Mouse (Mus musculus): Measurements from ENCODE around the gene Pde4d.

The Pde4d gene

DNA sequence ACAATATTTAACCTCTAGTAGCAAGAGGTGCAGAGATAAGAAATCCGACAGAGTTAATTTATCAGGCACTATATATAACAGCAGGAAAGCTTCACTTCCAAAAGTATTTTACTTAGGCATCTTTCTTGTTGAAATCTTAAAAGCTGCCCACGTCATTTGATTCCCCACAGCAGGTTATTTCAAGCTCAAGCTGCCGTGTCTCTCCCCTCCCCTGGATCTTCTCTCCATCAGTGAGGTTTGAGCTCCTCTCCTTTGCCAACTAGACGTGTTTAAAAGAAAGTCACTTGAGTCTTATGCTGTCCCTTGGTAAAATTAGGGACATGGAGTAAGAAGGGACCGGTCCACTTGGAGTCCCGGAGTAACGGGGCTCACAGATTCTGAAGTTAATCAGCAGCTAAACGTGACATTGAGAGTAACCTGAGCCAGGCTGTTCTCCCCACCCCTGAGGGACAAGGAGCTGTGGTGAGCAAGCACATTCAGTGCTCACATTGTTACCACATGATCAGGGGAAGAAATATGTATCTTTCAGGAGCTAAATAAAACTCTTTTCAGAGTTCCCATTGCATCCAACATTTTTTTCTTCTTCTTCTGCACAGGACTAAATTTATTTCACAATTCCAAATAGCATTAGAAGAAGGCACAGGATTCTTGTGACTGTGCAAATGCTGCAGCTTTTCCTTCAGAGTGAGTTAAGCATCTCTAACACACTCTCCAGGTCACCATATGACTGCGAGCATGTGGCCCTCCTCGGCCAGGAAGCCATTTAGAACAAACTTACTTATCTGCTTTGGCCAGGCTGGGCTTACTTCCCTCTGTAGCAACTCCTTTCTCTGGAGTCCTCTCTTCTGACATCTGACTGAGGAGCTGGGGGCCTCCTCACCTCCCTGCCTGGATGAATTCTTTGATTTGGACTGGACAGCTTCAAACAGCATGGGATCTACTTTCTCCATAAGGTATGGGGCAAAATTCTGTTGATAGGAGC lies at the start of gene Pde4d:
Gene Pde4d (plus strand): TSS at position 833 of the 982 bp plus-strand sequence.
- DNase-seq: no peak

DNA sequence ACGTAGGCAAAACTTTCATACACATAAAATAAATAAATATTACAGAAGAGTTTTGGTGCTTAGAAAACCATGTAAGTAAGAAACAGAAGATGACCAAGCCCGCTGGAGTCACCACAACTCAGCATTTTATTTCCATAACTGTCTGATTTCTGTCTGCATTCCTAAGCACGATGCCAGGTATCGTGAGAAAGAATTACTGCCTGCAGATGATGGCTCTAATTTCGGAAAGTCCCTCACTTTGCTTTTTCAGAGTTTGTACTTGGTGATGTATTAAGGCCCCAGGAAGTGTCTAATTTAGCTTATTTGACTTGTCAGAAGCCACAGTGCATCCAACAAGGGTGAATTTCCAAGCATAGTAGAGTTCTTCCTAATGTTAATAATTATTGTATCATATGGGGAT lies 46.6 kb upstream of the Pde4d start:
- DNase-seq: no peak

DNA sequence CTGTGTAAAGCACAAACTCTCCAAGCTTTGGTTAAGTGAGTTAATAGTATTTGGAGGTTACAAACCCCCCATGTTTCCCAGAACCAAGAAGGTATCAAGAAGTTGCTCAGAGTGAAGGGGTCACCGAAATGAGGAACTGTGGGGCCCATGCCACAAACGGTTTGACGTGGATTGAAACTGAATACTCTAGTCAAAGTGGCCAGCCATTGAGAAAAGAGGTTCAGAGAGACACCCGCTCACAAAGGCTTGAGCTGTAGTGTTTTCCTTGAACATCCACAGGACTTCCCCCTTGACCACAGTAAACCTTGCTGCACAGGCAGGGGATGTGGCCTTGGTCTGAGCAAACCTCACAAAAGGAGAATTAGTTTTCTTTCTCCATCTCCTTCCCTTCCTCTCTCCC lies 45.4 kb upstream of the Pde4d start:
- DNase-seq: no peak

DNA sequence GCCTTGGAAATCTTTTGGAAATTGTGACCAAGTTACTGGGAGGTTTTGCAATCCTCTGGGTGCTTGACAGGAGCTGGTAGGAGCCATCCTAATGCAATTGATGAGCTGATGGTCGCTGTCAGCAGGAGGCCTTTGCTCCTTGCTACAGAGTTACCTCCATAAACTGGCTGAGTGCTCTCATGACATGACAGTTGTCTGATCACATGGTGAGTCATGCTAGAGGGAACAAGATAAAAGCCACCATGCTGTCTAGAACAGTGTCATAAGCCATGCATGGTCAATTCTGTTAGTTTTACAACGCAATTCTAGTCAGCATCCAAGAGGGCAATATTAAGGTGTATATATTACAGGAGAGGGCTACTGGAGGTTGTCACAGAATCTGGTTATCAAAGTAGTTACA lies 34.3 kb upstream of the Pde4d start:
- peak; percentile 33 for DNase-seq

DNA sequence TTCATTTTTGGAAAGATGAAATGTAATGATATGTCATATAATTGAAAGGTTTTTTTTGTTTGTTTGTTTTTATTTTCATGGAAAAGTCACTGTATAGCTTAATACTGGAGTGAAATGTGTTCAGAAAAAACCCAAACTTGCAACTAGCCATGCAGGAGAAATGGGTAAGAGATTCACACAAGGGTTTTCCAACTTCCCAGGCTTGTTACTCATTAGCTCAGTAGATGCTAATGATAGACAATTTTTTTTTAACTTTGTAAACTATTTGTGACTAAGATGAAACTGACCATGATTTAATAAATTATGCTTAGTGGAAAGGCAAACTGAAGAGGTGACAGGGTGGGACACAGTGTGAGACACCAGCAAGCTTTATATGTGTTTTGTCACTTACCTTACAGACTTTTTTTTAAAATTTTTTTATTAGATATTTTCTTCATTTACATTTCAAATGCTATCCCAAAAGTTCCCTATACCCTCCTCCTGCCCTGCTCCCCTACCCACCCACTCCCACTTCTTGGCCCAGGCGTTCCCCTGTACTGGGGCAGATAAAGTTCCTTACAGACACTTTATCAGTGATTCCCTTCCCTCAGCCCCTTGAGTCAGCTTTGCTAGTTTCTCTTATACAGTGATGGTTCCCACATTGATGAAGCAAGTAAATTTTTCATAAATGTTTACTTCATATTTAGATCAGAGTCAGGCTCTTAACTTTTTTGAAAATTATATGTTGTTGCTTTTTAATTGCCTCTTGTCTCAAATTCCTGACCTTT lies 30.8 kb upstream of the Pde4d start:
- no peak for DNase-seq

DNA sequence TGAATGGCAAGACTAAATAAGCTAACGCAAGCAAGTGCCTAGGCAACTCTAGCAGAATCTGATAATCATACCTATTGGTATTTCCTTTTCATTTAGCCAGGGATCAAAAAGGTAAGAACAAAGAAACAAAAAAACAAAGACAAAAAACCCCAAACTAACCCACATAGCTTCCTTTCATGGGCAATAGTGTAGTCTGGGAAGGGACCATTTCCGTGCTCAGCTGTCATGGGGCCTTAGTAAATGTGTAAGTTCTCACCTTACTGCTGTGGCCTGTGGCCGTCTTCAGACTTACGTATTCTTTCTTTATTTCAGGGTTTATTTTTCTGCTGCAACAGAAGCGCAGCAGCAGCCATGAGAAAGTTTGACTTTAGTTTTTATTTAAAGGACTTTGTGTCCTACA lies 23.4 kb upstream of the Pde4d start:
- no peak for DNase-seq

DNA sequence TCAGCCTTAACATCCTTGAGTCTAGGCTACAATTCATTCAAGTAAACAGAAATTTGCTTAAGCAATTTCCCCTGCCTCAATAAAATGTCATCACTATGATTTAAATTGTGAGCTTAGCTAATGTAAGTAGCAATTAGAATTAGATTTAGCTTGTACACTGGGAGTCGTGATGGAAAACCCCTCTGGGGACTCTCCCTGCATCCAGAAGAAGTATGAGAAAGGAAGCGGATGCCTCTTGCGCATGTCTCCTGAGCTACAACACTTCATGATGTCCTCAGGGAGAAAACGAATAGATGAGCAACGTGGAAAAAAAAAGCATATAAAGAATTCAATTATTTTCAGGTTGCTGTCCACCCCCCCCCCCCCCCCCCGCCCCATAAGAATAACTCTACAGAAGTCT lies 20.9 kb upstream of the Pde4d start:
- no peak for DNase-seq

DNA sequence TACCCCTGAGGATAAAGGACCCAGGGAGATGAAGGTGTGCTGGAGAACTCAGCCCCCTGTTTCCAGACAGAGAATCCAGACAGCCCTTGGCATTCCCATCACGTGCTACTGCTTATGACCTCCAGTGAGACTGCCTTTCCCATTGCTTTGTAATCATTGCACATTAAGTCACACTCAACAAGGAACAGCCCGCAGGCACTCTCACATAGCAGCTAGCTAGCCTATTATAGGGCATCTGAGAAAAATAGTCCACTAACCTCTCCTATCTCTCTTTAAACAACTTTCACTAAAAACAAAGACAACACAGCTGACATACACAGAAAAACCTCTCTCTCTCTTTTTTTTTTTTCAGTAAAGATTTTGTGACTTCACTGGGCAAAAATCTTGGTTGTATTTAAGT lies 20.1 kb upstream of the Pde4d start:
- no peak for DNase-seq

DNA sequence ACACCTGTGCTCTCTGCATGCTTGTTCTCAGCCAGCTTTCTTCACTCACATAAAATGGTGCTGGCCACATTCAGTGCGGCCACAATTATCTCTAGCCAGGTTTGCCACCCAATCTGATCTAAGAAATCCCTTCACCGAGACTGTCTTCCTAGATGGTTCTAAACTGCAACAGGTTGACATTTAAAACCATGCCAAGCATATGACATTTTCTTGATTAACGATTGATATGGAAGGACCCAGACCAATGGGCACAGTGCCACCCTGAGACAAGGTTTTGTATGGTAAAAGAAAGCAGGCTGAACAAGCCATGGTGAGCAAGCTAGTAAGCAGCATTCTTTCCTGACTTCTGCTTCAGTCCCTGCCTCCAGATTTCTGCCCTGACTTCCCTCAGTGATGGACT lies 18.0 kb upstream of the Pde4d start:
- no peak for DNase-seq

DNA sequence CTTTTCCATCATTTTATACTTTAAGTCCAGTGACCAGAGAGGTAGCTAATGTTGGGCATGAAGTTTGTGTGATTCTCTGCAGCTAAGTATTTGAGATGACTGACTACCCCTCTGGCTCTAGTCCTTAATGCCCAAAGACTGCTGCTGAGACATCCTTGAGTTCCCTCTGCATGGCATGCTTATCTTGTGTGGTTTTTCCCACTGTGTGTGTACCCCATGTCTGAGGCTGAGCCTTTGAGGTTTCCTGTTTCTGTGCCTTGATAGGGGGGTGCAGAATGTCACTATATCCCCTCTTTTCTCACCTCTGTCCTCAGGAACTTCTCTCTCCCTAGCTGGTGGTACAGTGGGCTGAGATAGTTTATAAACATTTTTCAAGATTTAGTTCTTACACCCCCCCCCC lies 14.1 kb upstream of the Pde4d start:
- no peak for DNase-seq

DNA sequence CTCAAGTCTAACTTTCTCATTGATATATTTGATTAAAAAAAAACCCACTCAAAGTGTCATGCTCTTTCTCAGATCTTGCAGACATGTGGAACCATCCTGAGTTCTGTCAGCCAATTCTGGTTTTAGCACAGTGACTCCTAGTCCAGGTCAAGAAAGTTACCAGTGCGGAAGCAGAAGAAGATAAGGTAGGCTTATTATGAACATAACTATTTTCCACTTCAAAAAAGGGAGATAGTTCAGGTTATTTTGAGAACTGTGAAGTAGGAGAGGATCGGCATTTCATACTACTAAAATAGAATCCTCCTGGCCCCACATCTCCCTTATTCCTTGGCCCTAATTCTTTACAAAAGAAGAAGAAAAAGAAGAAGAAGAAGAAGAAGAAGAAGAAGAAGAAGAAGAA lies 12.3 kb upstream of the Pde4d start:
- DNase-seq: no peak

DNA sequence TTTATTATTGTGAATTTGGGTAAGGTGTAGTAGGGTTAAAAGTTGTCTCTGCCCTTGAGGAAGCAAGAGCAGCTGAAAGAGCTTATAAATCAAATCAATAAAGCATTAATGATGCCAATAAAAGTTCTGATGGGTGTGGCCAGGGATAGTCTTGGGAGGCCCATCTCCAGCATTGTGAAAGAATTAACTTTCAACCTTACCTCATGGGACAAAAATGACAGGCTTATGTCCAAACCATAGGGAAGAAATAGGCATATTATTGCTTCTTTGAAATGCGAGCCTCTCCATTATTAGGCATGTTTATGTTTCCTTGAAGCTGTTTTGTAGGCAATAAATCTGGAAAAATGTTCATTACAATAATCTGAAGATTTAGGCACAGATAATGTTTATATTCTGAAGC lies 10.7 kb upstream of the Pde4d start:
- no peak for DNase-seq

DNA sequence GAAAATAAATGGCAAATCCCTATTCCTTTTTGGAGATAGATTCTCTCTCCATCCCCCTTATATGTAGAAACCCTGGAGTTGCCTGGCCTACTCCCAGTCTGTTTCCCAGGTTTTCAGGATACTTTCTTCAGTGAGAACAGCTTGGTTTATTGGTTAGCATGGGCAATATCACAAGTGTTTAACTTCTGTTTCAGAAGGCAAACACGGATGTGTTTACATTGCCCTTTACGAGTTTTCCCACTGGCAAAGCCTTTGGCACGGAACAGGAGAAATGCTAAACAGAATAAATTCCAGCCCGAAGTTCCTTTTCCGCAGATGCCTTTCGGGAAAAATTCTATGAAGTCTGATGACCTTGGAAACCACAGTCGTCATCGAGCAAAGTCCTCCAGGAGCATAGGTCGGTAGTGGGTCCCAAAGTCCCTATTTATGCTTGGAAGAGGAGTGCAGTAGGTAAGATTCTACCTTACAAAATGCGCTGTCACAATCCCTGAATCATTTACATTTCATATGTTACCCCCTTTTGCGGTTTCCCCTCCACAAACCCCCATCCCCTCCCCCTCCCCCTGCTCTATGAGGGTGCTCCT lies 1.3 kb upstream of the Pde4d start:
- no peak for DNase-seq

DNA sequence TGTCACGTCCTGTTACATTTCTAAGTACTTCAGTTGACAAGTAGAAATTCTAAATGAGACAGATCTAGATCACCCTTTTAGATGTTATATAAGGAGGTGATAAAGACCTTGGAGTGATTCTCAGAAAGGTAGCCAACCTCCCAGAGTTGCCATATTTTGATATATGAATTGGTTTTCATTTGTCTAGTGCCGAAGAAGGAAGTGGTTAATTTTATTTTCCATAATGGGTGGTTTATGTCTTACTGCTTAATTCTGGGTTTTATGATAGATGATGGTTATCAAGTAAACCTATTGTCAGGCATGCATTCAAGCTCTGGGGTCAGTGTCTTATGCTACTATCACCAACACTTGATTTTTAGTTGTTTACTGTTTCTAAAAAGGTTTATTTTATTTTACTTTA lies 1.4 kb downstream of the Pde4d start:
- no peak for DNase-seq

DNA sequence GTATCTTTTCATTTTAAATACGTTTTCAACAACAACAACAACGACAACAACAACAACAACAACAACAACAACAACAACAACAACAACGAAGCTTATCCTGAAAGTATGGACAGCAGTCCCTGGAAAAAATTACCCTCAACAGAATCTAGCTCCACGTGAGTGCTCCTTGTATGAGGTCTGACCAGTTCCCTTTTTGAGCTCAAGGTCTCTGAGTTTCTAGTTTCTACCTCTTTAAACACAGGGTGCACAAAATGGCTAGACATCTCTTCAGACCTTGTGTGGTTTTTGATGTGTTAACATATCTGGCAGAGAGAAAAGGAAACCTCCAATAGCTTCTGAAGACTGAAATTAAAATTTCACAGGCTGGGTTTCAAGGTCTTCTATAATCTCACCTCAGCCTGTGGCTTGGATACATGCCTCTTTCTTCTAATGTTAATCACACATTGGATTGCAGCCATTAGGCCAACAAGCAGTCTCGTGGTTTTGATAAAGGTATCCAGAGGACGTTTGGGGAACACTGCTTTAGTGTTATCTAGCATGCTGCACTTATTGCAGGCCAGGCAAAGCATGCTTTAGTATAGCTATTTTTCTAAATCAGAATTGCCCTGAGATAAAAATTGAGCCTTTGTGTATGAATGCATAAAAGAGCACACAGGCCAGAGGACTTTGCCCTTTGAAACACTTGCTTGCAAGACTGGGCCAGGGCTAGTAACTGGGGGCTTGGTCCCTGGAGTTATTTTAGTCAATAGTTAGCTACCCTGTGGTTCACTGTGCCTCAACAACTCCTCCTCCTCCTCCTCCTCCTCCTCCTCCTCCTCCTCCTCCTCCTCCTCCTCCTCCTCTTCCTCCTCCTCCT lies 3.5 kb downstream of the Pde4d start:
- no peak for DNase-seq

DNA sequence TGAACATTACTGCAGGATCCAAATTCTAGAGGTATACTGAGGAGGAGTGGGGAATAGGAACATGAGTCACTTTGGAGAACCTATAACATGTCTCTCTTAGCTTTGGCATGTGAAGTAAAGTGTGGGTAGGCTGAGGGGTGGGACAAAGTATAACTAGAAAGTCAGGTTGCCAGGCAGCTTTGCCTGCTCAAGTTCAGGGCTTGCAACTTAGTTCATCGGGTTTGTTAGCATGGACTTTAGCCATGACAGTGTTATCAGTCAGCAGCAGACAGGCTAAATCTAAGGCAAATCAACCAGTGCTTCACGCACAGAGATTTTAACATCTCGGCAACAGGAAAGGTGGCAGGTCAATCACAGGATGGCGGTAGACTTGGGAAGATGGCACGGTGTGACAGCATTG lies 12.8 kb downstream of the Pde4d start:
- DNase-seq: no peak

DNA sequence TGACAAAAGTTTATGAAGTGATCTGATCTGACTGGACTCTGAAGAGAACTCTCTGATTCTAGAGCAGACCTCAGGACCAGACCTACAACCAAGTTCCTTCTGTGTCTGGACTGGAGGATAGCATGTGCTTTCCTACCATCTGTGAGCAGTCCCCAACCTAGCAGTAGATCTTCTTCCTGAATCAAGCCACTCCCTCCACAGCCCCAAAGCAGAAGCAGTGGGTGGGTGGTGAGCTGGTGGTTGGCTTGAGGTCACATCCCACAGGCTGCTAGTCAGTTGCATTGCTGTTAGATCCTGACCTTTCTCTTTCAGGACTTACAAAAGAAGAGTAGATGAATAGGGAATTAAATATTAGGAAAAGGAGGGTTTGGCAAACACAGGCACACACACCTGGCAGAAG lies 16.0 kb downstream of the Pde4d start:
- no peak for DNase-seq

DNA sequence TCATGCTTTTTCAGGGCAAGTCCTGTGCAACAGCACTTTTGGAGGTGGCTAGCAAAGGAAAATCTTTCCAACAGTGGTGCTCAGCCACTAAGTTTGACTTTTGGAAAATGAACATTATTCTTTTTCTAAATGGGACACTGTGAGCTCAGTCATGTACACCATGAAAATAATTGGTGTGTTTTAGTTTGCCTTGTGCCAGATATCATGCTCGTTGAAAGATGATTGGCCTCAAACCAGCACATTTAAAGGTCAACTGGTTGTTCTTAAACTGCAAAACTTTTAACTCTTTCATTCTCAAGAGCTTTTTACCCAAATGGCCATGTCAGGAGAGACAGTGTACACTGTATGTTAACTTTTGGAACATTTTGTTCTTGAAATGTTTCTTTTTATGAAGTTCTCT lies 17.3 kb downstream of the Pde4d start:
- DNase-seq: no peak

DNA sequence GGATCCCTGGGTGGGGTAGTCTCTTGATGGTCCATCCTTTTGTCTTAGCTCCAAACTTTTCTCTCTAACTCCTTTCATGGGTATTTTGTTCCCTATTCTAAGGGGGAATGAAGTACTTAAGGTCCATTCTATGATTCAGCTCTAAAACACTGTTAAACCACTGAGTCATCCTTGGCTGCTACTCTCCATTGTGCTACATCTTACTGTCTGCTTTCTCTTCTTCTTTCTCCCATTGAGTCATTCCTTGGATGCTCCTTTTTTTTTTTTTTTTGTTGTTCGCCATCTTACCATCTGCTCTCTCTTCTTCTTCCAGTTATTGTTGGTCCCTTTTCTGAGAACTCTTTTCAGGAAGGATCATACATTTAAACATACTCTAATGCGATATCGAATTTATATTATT lies 30.7 kb downstream of the Pde4d start:
- DNase-seq: no peak

DNA sequence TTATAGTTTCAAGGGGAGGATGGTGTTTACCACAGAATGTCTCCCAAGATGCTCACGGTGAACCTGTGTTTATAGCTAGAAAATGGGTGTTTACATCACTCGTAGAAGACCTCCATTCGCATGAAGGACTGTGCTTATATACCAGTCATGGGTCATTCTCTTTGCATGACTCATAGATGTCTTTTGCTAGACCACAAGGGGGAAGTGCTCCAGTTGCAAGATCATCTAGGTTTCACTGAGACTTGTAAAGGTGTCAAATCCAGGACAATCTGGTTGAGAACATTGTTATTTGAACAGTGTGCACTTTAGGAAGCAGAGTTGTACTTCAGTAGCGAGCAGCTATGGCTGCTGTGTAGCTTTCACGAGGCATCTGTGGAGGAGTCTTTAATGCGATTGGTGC lies 35.3 kb downstream of the Pde4d start:
- DNase-seq: no peak

DNA sequence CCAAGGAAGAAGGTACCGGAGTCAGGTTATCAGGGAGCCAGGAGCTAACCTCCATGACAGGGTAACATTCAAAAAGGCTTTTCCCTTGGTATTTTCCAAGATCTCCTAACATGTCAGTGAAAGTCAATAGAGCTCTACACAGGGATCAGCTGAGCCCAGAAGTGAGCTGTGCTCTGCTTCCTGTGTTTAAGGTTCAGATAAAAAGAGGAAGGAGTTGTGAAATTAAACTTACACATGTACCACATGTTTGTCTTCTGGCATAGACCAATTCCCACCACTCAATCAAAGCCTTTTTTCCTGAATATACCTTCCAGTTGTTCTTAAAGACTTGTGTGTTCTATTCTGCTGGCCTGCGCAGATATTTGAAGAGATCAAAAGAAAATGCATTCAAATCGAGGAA lies 37.3 kb downstream of the Pde4d start:
- DNase-seq: no peak

DNA sequence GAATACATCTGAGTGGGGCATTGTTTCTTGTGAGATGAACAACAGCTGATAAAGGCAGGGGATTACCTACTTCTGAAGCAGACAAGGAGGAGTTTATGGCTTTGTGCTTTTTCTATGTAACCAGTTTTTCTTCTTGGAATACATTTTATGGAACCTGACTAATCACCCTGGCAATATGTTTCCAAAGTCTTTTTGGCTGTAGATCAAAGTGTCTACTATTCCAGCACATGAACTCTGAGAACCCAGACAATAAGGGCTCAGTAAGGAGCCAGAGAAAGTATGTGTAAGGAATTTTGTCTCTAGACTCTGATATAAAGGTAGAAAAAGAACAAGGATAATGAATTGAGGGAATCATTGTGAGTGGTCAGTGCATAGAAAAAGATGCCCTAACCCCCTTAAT lies 40.1 kb downstream of the Pde4d start:
- no peak for DNase-seq

DNA sequence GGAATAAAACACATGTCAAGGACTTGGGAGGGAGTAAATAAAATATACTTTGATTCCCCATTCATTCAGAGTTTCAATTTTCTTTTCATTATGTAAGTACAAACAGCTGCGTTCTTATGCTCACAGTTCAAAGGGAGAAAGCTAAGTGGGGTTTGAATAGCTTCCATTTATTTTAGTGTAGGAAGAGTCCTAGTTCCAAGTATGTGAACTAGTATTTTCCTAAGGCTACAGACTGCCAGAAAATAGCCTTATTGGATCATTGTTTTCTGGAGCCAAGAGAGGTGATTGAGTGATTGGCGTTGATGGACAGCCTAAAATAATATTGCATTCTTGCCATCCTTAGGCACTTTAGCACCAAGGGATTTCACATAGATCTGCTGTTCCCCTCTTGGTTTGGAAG lies 41.1 kb downstream of the Pde4d start:
- DNase-seq: no peak
